Mouse (Mus musculus) kidney, postnatal 4 days (tissue): ENCODE data around the gene Sptb.
A peak's percentile ranks its signal among the peaks of the same experiment; 100 is the strongest.

ENCODE experiments used
- DNase-seq, 2 experiments: peaks; one replicate each; pipeline ENCODE4 v3.0.0; 2021; ENCODE audit warnings: mixed read lengths in 2 of 2

Gene Sptb

DNA sequence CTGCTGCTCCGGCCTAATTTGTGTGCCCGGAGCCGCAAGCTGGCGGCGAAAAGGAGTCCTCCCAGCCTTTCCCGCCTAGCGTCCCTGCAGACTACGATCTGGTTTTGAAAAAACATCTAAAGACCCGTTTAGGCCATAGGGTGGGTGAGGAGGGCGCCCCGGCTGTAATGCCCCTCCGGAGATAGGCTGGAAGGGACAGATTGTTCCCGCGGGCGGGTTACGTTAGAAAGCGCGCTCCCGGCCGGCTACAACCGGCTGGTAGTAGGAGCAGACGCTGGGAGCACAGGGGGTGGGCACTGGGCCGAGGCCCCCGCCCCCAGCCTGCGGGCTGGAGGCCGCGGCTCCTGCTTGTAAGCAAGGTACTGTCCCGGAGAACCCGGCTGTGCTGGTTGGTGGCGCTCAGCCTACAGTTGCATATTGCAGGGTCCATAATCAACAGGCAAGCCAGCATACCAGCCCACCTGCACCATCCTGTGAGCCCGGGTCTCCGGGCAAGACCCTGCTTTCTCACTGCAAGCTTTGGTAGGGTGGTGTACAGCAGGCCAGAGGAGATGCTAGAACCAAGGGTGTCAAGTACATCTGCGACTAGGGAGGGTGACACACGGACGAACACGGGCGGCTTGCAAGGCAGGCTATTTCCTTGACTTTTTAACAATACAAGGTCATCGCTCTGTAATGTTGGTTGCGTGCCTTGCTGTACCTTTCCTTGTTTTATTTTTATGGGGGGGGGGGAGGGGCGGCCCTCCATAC, at the start of gene Sptb:
Gene Sptb, minus strand, starts transcription at position 197 of the 750 bp plus-strand sequence.
- DNase-seq, result peak; percentile 53 to 68

DNA sequence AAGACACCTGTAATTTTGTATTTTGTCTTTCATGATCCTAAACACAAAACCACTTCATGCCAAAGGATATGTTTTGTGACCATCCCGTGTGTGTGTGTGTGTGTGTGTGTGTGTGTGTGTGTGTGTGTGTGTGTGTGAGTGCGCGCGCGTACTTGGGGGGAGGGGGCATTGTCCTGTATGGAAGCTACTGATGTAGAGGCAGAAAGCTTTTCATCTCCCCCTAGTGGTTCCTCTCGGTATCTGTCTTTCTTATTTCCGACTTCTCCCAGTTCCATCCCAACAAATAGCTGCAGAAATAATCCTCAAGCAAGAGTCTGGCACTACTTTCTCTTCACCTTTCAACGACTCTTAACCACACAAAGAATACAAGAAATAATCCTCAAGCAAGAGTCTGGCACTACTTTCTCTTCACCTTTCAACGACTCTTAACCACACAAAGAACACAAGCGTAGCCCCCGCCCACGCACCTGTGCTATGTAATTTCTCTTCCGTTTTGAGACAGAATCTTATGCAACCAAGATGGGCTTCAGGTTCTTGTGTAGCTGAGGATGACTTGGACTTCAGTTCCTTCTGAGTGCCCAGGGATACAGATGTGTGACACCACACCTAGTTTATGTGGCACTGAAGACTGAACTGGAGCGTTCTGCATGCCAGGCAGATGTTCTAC, 42.4 kb upstream of the Sptb start:
- DNase-seq, result peak; percentile 41 to 52

DNA sequence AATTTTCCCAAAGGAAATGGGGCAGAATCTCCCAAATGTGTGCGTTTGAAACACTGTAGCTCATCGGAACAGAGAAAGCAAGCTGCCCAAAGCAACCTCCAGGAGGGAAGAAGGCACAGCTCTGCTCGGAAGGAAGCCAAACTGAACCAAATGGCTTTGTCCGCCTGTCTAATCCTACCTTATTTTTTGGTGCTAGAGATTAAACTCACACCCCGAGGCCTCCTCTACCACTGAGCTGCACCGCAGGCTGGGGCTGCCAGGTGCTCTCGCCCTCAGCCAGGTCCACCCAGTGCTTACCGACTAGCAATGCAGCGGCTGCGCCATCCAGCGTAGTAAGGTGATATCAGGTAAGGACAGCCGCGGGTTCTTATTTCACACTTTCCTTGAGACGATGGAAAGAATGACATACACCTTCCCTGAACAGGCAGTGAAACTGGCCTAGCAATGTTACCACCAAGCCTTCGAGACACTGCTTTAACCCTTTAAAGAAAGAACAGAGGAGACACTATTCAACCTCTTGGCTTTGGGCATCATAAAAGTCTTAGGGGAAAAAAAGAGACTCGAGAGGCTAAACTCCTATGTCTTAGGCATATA, 40.6 kb upstream of the Sptb start:
- DNase-seq, result no peak

DNA sequence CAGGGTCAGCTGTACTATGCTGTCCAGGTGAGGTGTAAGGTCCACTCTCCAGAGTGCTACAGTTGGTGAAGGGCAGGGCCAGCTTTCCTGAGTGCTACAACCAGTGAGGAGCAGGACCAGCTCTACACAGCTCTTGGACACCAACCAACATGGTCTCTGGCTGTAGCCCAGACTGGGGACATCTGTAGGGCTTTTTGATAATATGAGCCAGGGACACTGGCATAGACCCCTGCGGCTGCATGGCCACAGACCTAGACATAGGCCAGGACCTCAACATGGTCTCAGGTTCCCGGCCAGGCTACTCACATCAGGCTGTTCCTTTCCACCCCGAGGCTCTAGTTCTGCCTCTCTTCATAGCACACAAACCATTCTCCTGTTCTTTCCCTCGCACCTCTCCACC, 17.6 kb upstream of the Sptb start:
- no peak for DNase-seq

DNA sequence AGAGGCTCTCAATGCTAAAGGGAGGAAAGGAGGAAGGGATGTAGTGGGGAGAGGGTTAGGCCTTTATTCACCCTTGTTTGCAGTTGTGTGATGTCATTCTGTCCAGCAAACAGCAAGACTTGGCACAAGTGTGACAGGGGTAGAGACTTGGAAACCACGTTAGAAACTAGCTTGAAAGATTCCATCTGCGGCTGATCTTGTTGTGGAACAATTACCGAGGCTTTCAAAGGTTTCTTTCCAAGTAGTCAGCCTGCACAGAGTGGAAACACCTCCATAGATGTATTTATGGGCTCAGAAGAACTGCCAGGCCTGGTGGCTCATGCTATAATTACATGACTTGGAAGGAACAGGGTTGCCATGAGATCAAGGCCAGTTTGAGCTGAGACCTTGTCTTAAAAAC, 11.7 kb upstream of the Sptb start:
- DNase-seq, result no peak

DNA sequence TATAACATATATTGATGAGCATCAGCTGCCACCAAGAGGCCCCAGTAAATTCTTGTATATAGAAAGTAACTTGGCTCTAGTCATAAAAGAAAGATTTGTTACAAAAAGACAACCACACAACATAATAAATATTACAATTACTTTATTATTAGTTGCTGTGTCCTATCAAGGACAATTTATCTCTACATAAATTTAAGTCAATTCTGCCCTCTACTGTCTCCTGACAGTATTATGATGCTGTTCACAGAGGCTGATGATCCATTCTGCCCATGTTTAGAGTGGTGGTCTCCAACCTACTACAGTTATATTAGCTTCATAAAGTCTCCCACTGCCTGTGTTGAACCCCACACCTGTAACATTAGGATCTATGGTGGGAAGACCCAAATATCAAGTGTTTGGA, 10.2 kb upstream of the Sptb start:
- no peak for DNase-seq

DNA sequence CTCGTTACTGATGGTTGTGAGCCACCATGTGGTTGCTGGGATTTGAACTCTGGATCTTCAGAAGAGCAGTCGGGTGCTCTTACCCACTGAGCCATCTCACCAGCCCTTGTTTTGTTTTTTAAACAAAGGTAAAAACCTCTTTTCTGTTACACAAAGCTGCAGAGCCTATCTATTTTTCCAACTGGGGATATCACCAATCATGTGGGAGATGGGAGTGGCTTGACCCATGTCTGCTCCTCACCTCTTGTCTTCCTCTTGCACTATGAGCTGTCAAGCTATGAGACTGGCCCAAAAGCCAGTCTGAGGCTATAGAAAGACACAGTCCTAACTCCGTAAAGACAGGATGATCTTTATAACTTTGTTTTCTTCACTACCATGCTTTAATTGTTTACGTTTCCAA, 8.0 kb upstream of the Sptb start:
- DNase-seq, result no peak

DNA sequence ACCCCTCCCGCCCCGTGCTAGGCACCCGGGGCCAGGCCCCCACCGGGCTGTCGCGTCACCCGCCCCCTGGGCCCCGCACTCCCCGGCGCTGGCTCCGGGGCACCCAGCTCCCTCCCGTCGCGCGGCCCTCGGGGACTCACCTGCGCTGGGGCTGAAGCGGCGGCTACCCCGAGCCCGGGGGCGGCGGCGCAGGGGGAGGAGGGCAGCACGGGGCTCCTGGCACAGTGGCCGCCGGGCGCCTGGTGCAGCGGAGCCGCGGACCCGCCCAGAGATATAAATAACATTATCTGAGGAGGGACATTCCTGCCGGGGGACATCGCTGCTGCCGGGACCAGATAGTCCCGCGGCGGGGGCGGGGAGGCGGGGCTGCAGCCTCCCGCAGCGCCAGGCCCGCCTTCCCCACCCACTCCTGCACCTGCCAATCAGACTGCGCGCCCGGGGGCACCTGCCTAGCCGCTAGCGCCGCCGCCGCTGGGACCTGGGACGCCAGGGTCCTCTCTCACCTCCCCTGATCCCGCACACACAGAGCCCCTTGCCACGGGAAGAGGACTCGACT, 474 bp downstream of the Sptb start:
- DNase-seq, result peak; percentile 64 to 75

DNA sequence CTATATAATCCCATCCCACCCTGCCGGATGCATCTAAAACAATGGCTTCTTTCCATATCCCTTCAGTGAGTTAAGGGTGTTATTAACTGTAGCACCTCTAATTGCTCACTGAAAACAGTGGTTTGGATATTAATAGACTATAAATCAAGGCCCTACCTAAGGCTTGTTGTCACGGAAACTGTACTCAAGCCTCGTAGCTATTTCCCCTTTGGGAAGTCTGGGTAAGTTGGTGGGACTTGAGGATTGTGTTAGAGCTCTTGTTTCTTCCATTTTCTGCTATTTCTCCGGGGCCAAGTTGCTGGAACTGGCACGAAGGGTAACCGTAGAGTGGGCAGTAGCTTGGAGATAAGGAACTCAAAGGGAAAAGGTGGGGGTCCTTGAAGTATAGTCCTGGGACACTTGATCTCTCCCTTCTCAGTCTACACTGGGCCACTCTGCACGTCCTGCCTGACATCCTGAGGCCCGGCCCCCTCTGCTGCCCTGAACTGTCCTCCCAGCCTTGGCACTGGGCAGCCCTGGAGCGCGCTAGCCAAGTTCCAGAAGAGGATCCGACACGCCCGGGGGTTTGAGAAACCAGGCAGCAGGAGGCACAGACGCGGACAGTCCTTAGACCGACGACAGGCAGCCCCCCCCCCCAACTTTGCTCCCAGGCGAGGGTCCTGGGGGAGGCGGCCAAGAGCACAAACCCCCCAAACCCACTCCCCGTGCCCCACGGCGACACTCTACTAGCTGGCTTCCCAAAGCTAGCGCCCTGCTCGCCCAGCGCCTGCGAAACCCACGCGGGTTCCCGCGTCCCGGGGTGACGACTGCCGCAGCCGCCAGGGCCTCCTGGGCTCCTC, 1.2 kb downstream of the Sptb start:
- peak; percentile 39 to 55 for DNase-seq

DNA sequence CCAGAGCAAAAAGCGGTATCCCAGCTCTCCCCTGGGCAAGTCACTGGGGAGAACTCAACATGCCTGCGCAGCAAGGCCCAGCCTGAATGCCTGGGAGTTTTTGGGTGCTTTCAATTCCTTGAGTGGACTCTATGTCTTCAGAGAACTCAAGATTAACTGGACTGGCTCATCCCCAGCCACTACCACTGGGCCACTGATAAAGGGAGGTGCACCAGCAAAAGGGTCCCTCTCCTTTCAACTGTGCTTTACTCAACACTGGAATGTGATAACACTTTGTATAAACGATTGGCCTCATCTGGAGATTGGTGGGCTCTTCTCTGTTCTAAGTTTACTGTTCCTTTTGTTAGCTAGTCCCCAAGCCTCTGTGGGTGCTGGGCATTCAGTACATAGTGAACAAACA, 2.2 kb downstream of the Sptb start:
- DNase-seq, result no peak

DNA sequence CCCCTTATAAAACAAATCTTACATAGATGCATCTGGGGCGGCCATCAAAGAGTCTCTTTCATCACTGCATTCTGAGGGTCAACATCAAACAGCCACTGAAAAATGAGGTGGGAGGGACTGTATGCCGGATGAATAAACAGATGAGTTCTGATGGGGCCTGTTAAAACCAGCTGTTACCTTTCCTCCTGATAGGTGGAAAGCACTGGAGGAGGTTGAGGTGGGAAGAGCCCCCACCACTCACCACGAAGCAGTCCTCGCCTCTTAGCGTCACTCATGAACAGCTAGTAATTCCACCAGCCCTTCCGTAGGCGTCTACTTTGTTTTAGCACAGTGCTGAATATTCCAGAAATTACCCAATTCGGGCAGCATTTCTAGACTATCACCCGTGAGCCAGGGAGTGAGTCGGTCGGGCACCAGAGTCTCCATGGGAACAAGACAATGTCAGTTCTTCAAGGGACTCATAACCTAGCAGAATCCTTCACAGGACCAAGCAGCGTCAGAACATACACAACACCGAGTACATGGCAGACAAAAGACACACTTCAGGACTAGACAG, 13.9 kb downstream of the Sptb start:
- DNase-seq, result no peak

DNA sequence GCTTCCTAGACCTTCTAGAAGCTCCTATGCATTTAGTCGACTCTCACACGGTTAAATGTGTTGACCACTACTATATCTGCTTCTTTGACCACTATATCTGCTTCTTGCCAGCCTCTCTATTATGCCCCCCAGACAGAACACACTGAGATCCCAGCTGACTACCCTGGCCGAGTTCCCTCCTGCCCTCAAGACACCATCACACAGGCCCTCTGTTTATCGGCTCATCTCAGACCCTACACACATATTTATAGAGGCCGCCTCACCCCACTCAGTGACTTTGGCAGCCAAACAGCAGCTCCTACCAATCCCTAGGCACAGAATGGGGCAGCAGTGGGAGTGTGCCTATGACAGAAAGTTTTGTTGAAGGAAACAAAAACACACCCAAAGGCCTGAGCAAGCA, 14.6 kb downstream of the Sptb start:
- peak in 1 of 2 experiments; percentile 13 for DNase-seq

DNA sequence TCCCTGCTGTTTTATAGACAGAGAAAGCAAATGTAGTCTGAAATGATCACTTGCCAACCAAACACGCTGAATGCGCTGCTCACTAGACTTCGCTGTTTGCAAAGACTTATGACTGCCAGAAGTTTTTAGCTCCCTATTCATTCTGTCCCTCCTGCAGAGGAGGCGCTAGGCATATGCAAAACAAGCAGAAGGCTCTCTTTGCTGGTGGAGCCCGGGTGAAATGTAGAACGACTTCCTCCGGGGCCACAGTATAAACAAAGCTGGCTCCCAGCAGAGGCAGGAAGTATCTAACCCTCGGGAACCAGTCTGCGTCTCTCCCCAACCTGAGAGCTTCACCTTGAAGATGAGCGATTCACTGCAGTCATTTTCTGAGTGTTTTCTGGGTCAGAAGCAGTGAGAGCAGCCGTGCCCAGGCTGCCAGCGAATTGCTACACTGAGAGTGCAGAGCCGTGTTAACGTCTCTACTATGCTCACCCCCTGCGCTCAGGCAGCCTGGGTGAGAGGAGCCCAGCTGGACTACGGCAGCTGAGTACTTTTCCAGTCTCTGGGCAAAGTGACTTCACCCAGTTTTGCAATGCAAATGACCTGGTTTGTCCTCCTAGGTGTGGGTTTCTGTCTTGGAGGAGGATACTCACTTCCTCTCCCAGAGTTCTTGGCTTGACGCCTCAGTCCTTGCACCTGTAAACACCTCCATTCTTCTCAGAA, 15.4 kb downstream of the Sptb start:
- peak; percentile 36 to 60 for DNase-seq

DNA sequence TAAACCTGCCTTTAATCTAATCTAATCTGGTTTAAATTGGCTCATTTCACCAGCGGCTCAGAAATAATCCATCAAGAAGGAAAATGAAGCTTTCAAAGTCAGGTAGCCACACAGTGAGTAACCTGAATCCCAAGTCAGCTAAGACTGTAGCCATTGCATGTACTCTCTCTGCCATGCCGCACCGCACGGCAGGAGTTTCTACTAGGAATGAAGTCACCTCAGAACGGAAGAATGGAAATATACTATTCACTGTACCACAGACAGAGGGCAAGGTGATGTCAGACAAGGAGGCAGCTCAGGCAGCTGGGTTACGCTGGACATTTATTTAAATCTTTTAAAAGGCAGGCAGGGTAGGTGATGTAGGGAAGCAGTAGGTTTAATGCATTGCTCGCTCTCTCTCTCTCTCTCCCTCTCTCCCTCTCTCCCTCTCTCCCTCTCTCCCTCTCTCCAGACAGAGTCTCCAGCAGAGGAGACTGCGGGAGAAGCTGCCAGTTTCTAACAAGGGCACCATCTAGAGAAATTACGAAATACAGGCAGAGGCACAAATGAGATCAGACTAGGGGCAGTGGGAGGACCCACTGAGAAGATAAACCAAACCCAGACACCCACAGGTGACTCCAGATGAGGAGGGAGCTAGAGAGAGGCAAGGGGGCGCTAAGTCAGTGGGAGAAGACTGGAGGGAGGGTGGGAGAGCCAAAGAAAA, 22.7 kb downstream of the Sptb start:
- DNase-seq, result no peak

DNA sequence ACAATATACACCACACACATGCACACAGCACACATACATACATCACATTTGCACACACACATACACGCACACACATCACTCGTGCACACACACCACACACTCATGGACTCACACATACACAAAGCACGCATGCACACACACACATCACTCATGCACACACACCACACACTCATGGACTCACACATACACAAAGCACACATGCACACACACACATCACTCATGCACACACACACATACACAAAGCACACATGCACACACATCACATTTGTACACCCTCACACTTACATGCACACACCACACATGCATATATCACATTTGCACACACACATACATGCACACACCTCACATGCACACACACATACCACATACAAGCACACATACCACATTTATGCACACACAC, 24.7 kb downstream of the Sptb start:
- DNase-seq, result no peak

DNA sequence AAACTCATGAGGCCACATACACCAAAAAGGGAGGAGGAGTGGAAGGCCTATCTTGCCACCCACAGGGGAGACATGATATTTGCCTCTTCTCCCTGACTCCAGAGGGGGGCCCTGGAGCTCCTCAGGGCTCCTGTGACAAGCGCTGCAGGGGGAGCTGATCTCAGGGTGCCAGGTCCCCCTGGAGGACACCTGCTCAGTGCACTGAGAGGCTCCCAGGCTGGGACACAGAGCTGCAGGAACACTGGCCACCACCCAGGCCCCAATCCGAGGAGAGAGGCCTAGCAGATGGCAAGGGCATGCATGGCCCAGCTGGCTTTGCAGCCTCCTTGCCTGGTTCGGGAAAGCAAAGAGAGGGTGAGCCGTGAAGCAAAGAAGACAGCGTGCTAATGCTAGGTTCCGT, 25.9 kb downstream of the Sptb start:
- peak in 1 of 2 experiments; percentile 12 for DNase-seq

DNA sequence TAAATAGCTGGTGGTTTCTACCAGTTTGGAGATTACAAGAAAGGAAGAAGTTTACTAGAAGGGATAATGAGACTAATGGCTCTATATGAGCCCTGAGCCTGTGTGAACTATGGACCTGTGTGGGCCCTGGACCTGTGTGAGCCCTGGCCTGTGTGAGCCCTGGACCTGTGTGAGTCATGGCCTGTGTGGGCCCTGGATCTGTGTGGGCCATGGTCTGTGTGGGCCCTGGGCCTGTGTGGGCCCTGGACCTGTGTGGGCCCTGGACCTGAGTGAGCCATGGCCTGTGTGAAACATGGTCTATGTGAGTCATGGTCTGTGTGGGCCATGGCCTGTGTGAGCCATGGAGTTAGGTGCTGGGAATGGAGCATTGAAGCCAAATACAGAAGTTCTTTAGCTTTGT, 28.4 kb downstream of the Sptb start:
- DNase-seq, result no peak

DNA sequence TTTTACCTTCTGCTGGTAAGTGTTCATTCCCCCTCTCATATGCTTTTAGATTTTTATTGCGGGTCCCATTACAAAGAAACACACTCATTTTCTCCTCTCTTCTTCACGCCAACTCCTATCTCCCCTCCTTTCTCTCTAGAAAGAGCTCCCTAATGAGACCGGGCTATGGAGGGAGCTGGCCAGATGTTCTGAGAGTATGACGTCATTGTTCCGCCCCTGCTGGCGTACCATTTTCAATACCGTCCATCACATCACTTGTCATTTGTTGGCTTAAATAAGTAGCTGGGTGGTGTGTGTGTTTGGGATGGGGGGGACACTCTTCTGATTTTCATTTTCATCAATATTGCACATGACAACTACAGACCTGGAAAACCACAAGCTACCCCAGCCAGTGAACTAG, 33.3 kb downstream of the Sptb start:
- DNase-seq, result no peak

DNA sequence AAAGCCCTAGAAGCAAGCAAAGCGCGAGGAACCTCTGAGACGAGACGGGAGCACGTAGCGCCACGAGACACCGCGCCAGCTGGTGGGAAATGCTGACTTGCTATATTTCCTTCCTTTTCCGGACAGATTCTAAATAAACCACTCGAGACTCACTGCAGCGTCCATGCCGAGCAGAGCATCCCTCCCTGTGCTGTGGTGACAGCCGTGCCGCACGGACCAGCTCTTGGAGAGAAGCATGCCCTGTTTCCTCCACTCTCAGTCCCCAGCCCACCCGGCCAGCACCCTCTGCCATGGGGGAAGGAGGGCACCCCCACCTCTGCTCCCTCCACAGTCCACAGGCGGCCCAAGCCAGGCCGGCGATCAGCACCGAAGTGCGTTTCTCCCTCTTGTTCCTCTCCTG, 33.9 kb downstream of the Sptb start:
- DNase-seq, result peak; percentile 14 to 31

DNA sequence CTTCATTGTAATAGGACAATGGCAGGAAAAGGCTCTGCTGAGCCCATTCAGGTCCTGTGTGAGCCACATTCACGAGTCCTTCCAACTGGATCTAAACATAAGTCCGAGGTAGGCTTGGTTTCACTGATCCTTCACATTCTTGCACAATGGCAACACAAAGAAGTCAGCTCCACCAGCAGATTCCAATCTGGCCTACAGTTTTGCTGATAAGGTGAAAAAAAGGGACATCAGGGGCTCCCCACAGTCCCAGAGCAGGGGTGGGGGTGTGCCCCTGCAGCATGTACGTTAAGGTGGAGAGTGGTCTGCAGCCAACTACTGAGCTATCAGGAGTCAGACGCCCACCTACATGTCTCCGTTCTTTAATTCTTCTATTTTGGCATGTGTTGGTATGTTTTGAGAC, 35.0 kb downstream of the Sptb start:
- DNase-seq, result no peak

DNA sequence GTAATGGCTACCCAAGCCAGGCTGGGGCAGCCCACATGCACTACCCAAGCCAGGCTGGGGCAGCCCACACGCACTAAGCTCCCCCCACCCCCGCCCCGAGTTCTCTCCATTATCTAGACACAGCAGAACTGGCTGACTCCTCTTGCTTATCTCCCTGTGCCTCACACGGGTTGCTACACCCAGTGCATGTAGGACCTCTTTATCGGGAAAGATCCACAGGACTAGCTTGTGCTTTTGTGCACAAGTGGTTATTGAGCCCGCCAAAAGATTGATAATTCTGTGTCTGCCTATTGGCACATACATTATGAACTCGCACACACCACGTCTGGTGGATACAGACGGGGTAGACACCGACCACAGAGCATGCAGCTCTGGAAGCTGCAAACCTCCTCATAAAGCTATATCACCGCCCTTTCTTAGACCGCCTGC, 36.5 kb downstream of the Sptb start:
- DNase-seq, result no peak
